Mouse (Mus musculus) adrenal gland, postnatal 10 days (tissue): Measurements from ENCODE around the gene Lcmt1. TPM values are rescaled to one million over a fixed set of nuclear protein-coding genes. Genes with fewer than 3 reads are reported as not detected.
A peak's percentile ranks its signal among the peaks of the same experiment; 100 is the strongest.

Source experiments
- DNase-seq: peaks from one replicate; pipeline ENCODE4 v3.0.0; 2021; ENCODE audit warnings: mixed read lengths
- total RNA-seq, 2 experiments: library from RNA; stranded (reverse); gene quantifications; 2 replicates each; pipeline ENCODE4 v1.2.3; 2021

The Lcmt1 gene
- total RNA-seq, 2 experiments from 2014 or later = 26.6 to 30.2 TPM

GRCm38 (mm10) chr7:123458309-123458708 lies 88.7 kb downstream of the Lcmt1 start:
- no peak for DNase-seq

GRCm38 (mm10) chr7:123459247-123459646 lies 89.7 kb downstream of the Lcmt1 start:
- DNase-seq = no peak

GRCm38 (mm10) chr7:123461316-123461715 lies 91.7 kb downstream of the Lcmt1 start:
- no peak for DNase-seq

DNA sequence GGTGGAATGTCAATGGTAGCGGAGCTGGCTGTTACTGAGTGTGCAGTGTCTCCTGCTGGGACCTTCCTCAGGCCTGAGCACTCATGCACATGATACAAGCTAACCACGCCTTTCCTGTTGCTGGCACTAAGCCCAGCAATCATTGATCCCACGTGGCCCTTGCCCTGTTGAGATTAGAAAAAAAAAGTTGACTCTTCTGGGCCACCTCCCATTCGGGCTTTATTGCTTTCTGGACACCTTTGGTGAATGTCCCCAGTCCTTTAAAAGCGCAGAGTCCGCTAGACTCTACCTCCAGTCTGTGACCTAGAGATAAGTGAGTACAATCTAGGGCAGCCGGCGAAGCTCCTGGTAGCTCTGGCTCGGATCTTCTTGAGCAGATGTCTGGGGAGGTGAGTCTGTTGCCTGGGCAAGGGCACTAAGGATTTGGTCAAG lies 92.5 kb downstream of the Lcmt1 start, which contains the start of gene Aqp8:
TSS of gene Aqp8 (plus strand) at position 222 of the 432 bp plus-strand sequence.
- peak; percentile 66 for DNase-seq

- DNase-seq = no peak
These were observed 94.0 kb downstream of the Lcmt1 start for GRCm38 (mm10) chr7:123463569-123463968.

GRCm38 (mm10) chr7:123465692-123466387 lies 96.3 kb downstream of the Lcmt1 start:
- peak; percentile 83 for DNase-seq

DNA sequence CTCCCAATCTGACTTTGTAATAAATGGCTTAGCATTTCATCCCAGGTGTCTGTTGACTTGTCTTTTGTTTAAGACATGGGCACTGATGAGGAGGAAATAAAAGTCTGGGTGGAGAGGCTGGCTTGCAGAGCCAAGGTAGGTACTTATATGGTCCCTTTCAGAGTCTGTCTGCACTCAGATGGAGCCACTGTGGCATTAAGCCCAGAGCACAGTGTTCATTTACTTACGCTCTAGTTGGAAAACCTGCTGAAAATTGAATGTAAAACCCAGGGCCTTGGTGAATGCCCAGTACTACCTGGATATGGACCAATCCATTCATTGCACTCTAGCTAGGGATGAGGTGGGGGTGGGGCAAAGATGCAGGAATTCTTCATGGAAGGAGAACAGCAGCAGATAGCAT lies 98.4 kb downstream of the Lcmt1 start:
- DNase-seq = no peak

Other genes starting within 250 kb of the Lcmt1 start
- gene Tnrc6a, start 245.9 kb upstream of the Lcmt1 start, total RNA-seq = 10 to 100 TPM; 32.9 to 57.8 TPM
- not detected for gene Slc5a11, start 155.0 kb upstream of the Lcmt1 start, total RNA-seq
- gene Arhgap17, start 131 bp downstream of the Lcmt1 start, total RNA-seq = 10 to 100 TPM; 33.6 to 40.6 TPM
- gene Aqp8, start 92.5 kb downstream of the Lcmt1 start, total RNA-seq = 1 to 10 TPM; 3.9 to 9.3 TPM
- 1 to 10 TPM; 1.2 to 2.8 TPM for gene Zkscan2, start 130.7 kb downstream of the Lcmt1 start, total RNA-seq